Mouse (Mus musculus) urinary bladder, postnatal 4 days (tissue): ENCODE measurements around the gene Hibch.
"Not testable (repeated sequence)": the region's sequence is repeated elsewhere in the genome, so short reads cannot be mapped to it uniquely, and the experiment has no call there.

Source experiments
- DNase-seq, 2 experiments: peaks; one replicate each; pipeline ENCODE4 v3.0.0; 2021 to 2022; ENCODE audit warnings: low spot score in 2 of 2

The Hibch gene

GRCm38 (mm10) chr1:52884208-52884607 is 39.5 kb downstream of the Hibch start:
- no peak for DNase-seq

- no peak for DNase-seq
Measured at GRCm38 (mm10) chr1:52909783-52910182, 65.1 kb downstream of the Hibch start.

- DNase-seq: no peak
Measured at GRCm38 (mm10) chr1:52916655-52917054, 71.9 kb downstream of the Hibch start.

GRCm38 (mm10) chr1:52918897-52919296 is 74.2 kb downstream of the Hibch start:
- DNase-seq: not testable (repeated sequence)

- not testable (repeated sequence) for DNase-seq
Measured at GRCm38 (mm10) chr1:52924482-52924881, 79.8 kb downstream of the Hibch start.

GRCm38 (mm10) chr1:52934494-52934893 is 89.8 kb downstream of the Hibch start:
- no peak for DNase-seq

GRCm38 (mm10) chr1:52939021-52939420 is 94.3 kb downstream of the Hibch start:
- no peak for DNase-seq

- no peak for DNase-seq
Measured at GRCm38 (mm10) chr1:52947895-52948294, 103.2 kb downstream of the Hibch start.

GRCm38 (mm10) chr1:52951146-52951868 is 106.6 kb downstream of the Hibch start:
- no peak for DNase-seq

GRCm38 (mm10) chr1:52952143-52952542 is 107.4 kb downstream of the Hibch start:
- DNase-seq: no peak

GRCm38 (mm10) chr1:52952551-52953397 is 108.0 kb downstream of the Hibch start:
- peak in 1 of 2 experiments; percentile 35 for DNase-seq

- no peak for DNase-seq
Measured at GRCm38 (mm10) chr1:52953548-52953947, 108.8 kb downstream of the Hibch start.

GRCm38 (mm10) chr1:52954456-52954855 is 109.7 kb downstream of the Hibch start:
- DNase-seq: no peak

- DNase-seq: peak in 1 of 2 experiments; percentile 22
Measured at GRCm38 (mm10) chr1:52955102-52955501, 110.4 kb downstream of the Hibch start.

GRCm38 (mm10) chr1:52956746-52957145 is 112.0 kb downstream of the Hibch start:
- no peak for DNase-seq

- no peak for DNase-seq
Measured at GRCm38 (mm10) chr1:52960191-52960590, 115.5 kb downstream of the Hibch start.

- no peak for DNase-seq
Measured at GRCm38 (mm10) chr1:52963097-52963496, 118.4 kb downstream of the Hibch start.

- no peak for DNase-seq
Measured at GRCm38 (mm10) chr1:52964581-52964980, 119.9 kb downstream of the Hibch start.
